15 mouse cellular contexts compared by ENCODE assay signal in the genomic region with DNA sequence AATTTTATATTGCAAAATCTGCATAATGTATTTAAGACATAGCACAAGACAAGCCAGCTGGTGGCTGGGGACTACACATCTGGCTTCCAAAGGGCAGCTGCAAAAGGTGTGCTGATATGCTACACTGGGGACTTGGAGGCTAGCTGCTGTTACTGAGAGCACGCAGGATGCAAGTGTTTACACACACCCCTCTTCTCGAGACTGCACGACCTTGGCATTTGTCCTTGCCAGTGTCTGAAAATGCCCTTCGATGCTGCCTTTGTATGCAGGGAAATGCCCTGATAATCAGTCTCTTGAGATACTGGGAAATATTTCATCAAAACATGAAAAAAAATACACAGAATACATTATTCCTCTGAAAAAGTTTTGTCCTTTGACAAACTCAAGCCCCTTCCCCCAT.
"Had no signal": no experiment of that assay in that cellular context is flagged by ENCODE, and none has a peak within 500 bp of the region (broad histone marks: within the 10 kb centered on the region; RNA-seq: fewer than 3 reads in every experiment).

No protein-coding gene starts in this region.

- ATAC-seq: liver, embryonic 12.5 days had no signal

- DNase-seq: kidney, adult 9 months; kidney, postnatal 14 days; kidney, postnatal 4 days; liver; lung, adult 18-20 months; lung, postnatal 10 days; lung, postnatal 4 days; midbrain, embryonic 14.5 days; right cerebral cortex, adult 18-20 months; right cerebral cortex, postnatal 14 days; right cerebral cortex, postnatal 4 days; thymus, adult 2 months; thymus, postnatal 14 days; thymus, postnatal 4 days had no signal
